Mouse (Mus musculus) urinary bladder, postnatal 36 days (tissue): ENCODE data around the gene Nubp2.

Source experiments
- DNase-seq, 2 experiments: peaks; one replicate each; pipeline ENCODE4 v3.0.0; 2022; ENCODE audit warnings: low spot score in 2 of 2, mixed read lengths in 1 of 2

Nubp2 gene

DNA sequence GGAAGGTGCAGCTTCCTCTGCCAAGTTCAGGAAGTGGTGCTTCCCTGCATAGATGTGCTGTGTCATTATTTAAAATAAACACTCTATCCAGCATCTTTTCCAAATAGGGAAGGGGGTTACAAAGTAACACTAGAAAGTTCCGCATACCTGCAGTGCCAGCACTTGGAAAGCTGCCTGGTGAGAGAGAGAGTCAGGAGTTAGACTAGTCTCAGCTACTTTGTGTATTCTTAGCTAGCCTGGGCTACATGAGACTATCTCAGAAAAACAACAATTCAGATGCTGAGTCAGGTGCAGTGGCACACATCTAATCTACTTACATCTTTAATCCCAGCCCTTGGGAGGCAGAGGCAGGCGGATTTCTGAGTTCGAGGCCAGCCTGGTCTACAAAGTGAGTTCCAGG is 24.4 kb downstream of the Nubp2 start:
- DNase-seq, result no peak

DNA sequence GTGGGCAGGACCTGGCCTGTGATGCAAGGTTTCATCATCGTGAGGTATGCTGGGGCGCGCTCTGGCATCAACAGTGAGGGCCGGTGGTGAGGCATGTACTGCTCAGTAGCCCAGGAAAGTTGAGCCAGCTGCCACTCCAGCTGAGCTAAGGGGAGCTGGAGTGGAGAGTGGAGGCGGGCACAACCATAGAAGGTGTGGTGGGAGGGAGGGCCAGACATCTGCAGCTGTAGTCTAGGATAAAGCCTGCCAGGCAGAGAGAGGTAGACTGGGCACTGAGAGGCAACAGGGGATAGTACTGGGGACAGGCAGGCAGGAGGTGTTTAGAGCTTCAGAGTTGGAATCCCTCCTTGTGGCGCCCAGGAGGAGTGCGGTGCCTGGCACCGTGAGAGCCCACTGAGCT is 26.1 kb downstream of the Nubp2 start:
- no peak for DNase-seq

DNA sequence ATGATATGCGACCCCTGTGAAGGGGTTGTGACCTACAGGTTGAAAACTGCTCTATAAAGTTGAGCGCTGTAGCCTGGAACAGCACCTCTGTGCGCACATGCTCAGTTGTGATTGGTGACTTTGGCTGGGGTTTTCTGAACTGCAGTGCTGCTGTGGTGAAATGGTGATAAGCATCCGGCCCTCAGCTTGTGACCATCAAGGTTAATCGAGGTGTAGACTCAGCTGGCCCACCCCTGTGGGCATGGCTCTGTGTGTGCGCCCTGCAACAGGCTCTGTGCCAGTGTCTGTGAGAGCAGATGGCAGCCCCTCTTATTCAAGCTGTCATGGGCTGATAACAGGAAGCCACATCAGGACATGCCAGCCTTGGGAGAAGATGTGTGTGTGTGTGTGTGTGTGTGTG is 27.2 kb downstream of the Nubp2 start:
- no peak for DNase-seq

DNA sequence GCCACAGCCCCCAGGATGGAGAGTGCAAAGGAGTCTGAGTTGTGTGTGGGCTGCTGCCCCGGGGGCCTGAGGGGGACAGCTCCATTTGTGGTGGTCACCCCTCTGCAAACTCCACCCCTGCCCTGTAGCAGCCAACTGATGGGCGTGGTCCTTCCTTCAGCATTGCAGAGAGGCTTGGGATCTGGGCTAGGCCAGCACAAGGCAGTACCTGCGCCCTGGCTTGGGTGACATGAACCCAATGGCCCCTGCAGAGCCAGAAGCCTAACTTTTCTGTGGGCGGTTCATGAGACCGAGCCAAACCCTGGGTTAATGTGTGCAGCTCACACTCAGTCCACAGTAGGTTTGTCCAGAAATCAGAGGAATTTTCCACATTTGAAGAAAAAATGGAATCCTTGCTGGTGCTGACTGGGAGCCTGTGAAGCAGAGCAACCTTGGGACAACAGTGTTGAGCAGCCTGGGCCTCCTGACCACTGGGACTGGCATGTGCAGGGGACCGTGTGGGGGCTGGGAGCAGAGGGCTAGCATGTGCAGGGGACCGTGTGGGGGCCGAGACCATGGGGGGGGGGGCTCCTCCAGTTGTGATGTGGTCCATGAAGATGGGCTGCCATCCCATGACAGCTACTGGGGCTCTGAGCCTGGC is 28.2 kb downstream of the Nubp2 start:
- DNase-seq, result no peak

DNA sequence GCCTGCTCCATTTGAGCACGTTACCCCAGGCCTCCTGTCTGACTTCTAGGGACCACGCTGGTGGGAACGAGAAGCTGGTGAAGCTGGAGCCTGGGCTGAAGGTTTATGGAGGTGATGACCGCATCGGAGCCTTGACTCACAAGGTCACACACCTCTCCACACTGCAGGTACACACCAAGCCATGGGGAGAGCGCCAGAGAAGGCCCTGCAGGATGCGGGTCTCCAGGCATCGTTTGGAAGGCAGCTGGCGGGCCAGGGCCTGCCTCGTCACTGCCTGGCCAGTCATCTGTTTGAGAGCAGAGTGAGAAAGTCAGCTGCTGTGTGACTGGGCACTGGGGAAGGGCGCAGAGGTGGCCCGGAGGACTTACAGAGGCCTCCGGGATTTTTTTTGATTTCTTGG is 29.6 kb downstream of the Nubp2 start:
- no peak for DNase-seq

DNA sequence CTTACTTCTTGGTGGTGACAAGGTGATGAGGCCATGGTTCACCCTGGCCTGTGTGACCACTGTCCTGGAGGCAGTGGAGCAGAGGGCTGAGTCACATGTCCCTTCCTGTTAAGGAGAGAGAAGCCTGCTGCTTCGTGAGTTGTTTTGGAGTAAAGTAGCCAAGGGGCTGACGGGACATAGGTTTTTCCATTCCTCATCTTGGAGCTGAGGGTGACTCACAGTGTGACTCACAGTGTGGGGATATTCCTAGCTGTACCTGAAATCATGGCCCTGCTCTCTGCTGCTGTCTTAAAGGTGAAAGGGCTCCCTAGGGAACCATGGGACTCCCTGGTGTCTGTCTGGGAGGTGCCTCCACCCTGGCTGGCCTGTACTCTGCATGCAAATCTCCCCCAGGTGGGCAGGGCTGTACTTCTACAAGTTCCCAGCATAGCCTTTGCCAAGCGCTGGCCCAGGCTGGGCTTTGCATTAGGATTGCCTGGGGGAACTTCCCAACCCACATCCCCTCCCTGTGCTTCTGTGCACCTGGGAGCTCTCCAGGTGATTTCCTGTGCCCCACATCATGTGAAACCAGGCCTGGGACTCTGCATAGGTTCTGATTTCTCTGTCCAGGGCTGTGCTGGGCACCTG is 30.2 kb downstream of the Nubp2 start:
- no peak for DNase-seq

DNA sequence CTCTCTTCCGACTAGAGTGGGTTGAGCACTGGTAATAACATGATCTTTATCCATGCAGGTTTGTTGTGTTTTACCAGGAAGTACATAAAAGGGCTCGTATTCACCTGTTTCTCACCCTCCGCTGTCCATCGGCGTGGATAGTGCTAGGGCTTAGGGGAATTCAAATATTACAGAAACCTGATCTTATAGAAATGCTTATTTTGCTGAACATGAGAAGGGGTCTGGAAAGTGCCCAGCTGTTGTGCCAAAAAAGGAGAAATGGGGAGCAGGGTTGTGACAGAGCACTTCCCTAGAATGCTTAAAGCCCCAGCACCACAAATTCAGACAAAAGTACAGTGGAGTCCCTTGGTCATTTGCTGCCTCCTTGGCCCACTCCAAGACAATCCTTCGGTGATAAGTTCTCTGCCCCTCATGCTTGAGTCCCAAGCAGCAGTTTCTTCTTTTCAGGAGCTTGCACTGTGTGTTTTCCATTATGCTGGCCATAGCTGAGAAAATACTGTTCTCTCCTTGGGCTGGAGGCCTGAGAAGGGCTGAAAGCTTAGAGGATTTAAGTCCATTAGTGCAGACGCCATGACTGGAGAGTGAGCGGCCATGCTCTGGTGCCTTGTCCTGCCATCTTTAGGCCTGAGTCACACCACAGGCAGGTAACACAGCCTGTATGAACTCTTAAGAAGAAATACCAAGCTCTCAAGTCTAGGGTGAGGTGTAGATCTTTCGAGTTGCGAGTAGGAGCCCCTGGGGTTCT is 34.6 kb downstream of the Nubp2 start:
- no peak for DNase-seq

DNA sequence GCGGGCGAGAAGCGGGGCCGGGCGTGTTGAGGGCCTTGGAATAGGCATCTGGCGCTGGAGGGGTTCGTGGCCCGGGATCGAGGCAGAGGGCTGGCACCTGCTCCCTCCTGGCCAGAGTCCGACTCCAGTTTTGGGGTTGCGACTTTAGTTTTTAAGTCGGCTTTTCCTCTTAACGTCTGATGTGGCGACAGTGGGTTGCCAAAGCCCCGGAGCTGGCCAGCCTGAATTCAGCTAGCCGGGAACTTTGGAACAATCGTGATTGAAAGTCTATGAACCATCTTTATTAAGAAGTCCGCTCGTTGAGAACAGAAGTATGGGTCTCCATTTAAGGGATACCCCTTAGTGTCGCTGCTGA is 35.4 kb downstream of the Nubp2 start:
- DNase-seq, result no peak

DNA sequence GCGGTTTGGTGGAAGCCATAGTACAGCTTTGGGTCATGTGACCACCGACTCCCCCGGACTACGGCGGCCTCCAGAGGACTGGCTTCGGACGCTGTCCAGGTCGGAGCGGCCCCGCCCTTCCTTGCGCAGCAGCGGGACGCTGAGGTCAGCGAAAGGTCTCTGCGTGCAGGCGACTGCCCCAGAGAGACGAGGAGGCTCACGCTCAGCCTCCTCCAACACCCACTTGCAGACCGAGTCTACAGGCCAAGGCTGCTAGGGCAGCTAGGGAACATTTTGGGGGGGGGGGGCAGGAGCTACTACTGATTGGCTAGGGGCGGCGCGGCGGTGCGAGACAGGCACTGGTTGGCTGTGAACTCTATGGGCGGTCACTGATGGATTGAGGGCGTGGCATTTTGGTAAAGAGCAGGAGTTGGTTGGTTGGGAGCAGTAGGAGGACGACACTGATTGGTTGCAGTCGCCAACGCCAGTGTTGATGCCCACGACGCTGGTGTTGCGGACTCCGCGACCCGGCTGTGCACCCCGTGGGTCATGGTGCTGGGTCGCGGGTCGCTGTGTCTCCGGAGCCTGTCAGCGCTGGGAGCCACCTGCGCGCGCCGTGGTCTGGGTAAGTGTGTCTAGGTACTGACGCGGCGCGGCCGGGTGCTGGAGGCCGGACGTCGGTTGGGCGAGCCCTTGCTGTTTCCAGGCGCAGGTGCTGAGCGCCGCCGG is 35.9 kb downstream of the Nubp2 start, which contains the start of gene Fahd1:
Gene Fahd1 (minus strand): TSS at position 300 of the 708 bp plus-strand sequence.
- peak; percentile 94 to 96 for DNase-seq

DNA sequence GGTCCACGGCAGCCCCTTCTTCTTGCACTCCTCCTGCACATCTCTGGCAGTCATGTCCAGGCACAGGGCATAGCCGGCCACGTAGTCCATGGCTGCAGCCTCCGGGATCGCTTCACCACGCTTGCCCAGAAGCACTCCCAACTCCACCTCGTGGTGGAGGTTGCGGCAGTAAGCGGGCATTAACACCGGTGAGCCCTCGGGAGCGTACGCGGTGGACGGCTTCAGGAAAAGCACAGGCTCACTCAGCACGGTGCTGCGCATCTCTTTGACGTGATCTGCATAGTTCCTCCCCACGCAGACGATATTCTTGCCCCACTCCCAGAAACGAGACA is 36.5 kb downstream of the Nubp2 start:
- no peak for DNase-seq

DNA sequence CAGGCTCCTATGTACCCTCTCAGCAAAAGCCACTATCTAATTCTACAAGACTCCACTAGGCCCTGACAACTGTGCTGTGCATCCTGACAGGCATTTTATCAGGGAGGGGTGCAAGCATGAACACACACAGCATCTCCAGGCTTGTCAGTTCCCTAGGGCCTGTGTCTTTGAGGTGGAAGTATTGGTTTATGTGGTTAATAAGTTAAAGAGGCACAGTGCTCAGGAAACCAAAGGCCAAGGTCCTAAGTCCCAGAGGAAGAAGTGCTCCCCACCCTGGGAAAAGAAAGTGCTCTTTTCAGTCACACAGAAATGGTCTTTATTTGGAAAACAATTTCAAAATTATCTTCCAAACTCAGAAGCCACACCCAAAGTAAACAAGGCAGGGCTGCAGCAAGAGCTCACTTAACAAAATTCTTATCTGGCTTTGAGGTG is 37.5 kb downstream of the Nubp2 start:
- no peak for DNase-seq

DNA sequence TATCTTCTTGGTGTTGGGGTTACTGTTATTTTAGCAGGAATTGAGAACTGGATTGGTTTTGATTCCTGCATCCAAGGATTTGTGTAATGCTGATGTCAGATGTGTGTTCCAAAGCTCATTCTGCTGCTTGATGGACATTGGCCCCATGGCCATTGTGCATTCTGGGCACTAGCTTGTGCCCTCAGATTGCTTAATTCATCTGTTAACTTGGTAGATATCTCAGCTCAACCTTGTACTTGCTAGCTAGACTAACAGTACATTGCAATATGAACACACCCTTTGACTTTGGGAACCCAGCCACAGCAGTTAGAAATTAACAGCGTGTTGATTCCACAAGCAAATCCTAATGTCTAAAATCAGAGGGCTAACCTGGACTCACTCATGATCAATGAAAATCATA is 38.8 kb downstream of the Nubp2 start:
- no peak for DNase-seq

DNA sequence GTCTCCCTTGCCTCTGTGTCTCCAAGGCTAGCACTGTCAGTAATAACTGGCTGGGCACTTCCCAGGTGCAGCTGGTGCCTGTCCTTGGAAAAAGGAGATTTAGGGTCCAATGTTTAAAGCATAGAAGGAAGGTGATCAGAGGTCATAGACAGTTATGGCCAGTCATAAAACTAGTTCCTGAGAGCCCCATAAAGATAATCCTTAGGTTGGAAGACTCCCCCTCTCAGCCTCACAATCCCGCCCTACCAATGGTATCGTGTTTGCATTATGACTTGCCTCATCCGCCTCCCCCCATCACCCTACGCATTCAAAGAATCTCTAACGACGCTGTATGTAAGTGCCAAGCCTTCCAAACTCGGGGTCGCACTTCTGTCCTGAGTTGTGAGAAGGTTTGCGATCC is 41.6 kb downstream of the Nubp2 start:
- no peak for DNase-seq

DNA sequence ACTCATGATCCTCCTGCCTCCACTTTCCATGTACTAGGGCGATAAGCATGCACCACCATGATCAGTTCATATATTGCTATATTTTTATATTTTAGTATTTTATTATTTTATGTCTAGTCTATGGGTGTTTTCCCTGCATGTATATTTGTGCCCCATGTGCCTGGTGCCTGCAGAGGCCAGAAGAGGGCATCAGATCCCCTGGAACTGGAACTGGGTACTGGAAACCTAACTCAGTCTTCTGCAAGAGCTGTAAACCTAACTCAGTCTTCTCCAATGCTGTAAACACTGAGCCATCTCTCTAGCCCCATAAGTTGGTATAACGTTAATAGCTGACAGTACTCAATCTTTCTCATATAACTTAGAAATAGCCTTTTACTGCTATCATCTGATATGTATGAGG is 43.5 kb downstream of the Nubp2 start:
- DNase-seq, result no peak

DNA sequence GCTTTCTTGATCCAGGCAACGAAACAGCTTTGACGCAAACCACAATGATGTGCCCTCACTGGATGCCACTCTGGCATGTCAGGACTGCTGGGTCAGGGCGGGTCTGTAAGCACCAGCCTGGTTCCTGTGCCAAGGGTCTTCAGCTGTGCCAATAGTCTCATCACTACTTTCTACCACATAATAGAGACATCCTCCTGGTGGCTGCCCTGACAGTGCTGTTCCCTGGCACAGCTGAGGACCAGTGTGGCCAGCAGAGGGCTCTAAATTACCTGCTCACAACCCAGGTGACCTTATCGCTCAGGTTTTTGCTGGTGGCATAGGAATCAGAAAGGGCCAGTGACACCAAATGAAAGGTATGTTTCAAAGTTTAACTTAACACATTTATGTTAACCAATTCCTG is 45.0 kb downstream of the Nubp2 start:
- peak in 1 of 2 experiments; percentile 27 for DNase-seq

DNA sequence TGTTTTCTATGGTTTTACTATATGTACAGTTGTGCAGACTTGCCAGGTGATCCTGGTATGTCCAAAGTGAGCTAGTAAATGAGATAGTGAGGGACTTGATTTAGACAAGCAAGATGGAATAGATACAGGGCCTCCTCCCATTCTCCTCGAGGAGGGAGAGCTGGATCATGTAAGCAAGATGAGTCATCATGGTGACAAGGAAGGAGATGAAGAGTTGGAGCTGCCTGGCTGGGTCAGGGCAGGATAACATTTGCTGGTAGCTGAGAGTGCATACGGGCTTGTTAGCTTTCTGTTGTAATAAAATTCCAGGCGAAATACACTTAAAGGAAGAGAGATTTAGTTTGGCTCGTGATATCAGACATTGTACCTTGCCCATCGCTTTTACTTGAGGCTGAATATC is 45.8 kb downstream of the Nubp2 start:
- no peak for DNase-seq

DNA sequence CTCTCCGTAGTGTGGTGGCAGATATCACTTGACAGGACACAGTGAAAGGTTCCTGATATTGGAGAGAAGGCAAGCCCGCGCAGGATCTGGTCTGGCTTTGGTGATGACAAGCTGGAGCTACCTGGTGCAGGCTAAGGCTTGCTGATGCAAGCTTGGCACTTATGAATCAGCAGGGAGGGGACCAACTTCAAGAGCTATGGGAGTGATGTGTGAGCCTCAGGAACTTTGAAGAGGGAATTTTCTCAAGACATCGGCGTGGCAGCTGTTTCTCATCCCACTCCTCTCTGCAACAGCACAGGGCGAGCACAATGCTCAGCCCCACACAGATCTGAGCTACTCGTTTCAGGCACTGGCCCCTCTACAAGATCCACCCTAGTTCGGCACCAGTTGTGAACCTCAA is 46.3 kb downstream of the Nubp2 start, which contains the start of gene Hagh:
Gene Hagh (plus strand): TSS at position 302 of the 400 bp plus-strand sequence.
- peak; percentile 62 to 68 for DNase-seq
